Mouse (Mus musculus): ENCODE measurements around the gene Cachd1.
A peak's percentile ranks its signal among the peaks of the same experiment; 100 is the strongest.

Cachd1 gene

GRCm38 (mm10) chr4:100923598-100923997 is 147.1 kb downstream of the Cachd1 start:
- DNase-seq = no peak

- no peak for DNase-seq
Measured at GRCm38 (mm10) chr4:100924276-100924675, 147.8 kb downstream of the Cachd1 start.

GRCm38 (mm10) chr4:100925153-100925552 is 148.7 kb downstream of the Cachd1 start:
- DNase-seq = no peak

- no peak for DNase-seq
Measured at GRCm38 (mm10) chr4:100926608-100927007, 150.1 kb downstream of the Cachd1 start.

- no peak for DNase-seq
Measured at GRCm38 (mm10) chr4:100927059-100927458, 150.6 kb downstream of the Cachd1 start.

GRCm38 (mm10) chr4:100943689-100944088 is 167.2 kb downstream of the Cachd1 start:
- no peak for DNase-seq

- DNase-seq = no peak
Measured at GRCm38 (mm10) chr4:100944276-100944675, 167.8 kb downstream of the Cachd1 start.

GRCm38 (mm10) chr4:100945171-100945899 is 168.9 kb downstream of the Cachd1 start:
- DNase-seq = no peak

- DNase-seq = no peak
Measured at GRCm38 (mm10) chr4:100948494-100949425, 172.3 kb downstream of the Cachd1 start.

- DNase-seq = no peak
Measured at GRCm38 (mm10) chr4:100950316-100950715, 173.8 kb downstream of the Cachd1 start.

GRCm38 (mm10) chr4:100951876-100952275 is 175.4 kb downstream of the Cachd1 start:
- no peak for DNase-seq

GRCm38 (mm10) chr4:100963341-100963740 is 186.9 kb downstream of the Cachd1 start:
- DNase-seq = no peak

GRCm38 (mm10) chr4:100963796-100964195 is 187.3 kb downstream of the Cachd1 start:
- DNase-seq = no peak

GRCm38 (mm10) chr4:100967703-100968392 is 191.4 kb downstream of the Cachd1 start:
- no peak for DNase-seq

- DNase-seq = no peak
Measured at GRCm38 (mm10) chr4:100973641-100974454, 197.4 kb downstream of the Cachd1 start.

- no peak for DNase-seq
Measured at GRCm38 (mm10) chr4:100974455-100975035, 198.1 kb downstream of the Cachd1 start.

- no peak for DNase-seq
Measured at GRCm38 (mm10) chr4:100977522-100977921, 201.0 kb downstream of the Cachd1 start.

- DNase-seq = no peak
Measured at GRCm38 (mm10) chr4:100987187-100987586, 210.7 kb downstream of the Cachd1 start.

GRCm38 (mm10) chr4:100988231-100988799 is 211.8 kb downstream of the Cachd1 start:
- peak; percentile 45 for DNase-seq

GRCm38 (mm10) chr4:100990996-100991395 is 214.5 kb downstream of the Cachd1 start:
- peak; percentile 85 for DNase-seq

- DNase-seq = no peak
Measured at GRCm38 (mm10) chr4:100992086-100992485, 215.6 kb downstream of the Cachd1 start.
